Mouse (Mus musculus): ENCODE data around the gene Tigit.

DNA sequence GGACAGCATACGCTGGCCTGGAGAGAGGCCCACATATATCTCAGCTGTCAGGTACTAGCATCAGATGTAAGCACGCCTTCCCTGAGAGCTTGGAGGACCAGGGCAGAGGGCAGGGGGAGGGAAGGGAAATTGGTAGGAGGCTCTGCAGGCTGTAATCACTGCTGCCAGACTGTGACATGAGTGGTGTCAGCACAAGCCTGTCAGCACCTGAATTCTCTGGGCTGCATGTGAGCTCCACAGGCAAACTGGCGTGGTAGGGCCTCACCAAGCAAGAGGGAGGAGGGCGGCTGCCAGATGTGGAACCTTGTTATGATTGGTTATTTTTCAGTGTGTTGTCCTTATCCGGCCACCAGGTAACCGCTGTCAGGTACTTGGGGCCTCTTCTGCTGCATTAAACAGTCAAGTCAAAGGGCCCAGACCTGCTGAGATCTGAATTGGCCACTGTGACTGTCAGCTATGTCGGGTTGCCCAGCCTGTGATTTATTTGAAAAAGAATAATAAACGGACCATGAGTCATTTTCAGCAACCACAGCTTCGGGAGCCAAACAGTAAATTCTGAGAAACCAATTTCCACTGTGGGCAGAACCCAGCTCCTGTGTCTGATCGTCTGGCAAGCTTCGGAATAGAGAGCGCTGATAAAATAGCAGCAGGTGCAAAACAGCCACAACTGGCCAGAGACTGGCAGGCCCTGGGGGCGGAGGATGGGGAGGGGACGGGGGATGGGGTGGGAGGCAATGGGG is 38.0 kb upstream of the Tigit start:
- TF ChIP-seq ZNF384 (IDR thresholded peaks at IDR 0.05; ENCODE audit: low read depth, low read length) (no peak), ZC3H11A (IDR thresholded peaks at IDR 0.05; ENCODE audit: borderline replicate concordance, low read depth, low read length) (no peak), MAFK (IDR thresholded peaks at IDR 0.05; ENCODE audit: insufficient read depth, low read depth, low read length) (no peak), HCFC1 (IDR thresholded peaks at IDR 0.05; ENCODE audit: borderline replicate concordance, insufficient read depth, low read length) (no peak), CHD2 (IDR thresholded peaks at IDR 0.05; ENCODE audit: low read depth, low read length) (no peak)
